Mouse (Mus musculus) forelimb bud, embryonic 11.5 days (tissue): ENCODE results near the gene Zfp831.
A peak's percentile ranks its signal among the peaks of the same experiment; 100 is the strongest.

ENCODE experiments used
- DNase-seq: peaks from one replicate; pipeline ENCODE4 v3.0.0-alpha.2; 2012; ENCODE audit warnings: low read depth, low spot score

Gene Zfp831

GRCm38 (mm10) chr2:174731939-174732338, 88.6 kb downstream of the Zfp831 start:
- no peak for DNase-seq

GRCm38 (mm10) chr2:174735270-174735669, 91.9 kb downstream of the Zfp831 start:
- DNase-seq = no peak

- DNase-seq = no peak
Measured at GRCm38 (mm10) chr2:174747182-174747581, 103.8 kb downstream of the Zfp831 start.

GRCm38 (mm10) chr2:174748381-174748780, 105.0 kb downstream of the Zfp831 start:
- DNase-seq = no peak

GRCm38 (mm10) chr2:174753197-174753596, 109.9 kb downstream of the Zfp831 start:
- no peak for DNase-seq

- DNase-seq = peak; percentile 35
Measured at GRCm38 (mm10) chr2:174754231-174754630, 110.9 kb downstream of the Zfp831 start.

- DNase-seq = no peak
Measured at GRCm38 (mm10) chr2:174759189-174759588, 115.9 kb downstream of the Zfp831 start.
